Mouse (Mus musculus): ENCODE data around the gene Cyp2c29.

DNA sequence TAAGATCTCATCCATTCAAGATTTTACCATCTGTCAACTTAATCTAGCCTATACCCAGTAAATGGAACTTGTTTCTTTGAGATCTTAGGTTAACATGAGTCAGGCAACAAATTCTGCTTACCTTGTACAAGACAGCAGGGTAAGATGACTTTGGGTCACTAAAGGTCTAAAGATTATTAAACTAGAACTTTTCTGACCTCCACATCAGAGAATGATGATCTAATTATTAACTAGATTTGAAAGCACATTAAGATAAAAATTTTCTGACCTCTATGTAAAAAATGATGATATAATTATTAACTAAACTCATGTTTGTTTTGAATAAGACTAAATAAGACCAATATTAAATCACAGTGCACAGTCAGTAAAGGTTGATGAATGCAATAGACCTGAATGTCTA lies 13.6 kb downstream of the Cyp2c29 start:
- TF ChIP-seq CTCF (IDR thresholded peaks at IDR 0.05; ENCODE audit: insufficient read depth, low read length) (no peak), POLR2A (IDR thresholded peaks at IDR 0.05; ENCODE audit: borderline replicate concordance, extremely low read depth, low read depth, low read length) (no peak)

Data from lung, adult 2 months (tissue).